Comparison of ENCODE assay signal across 8 mouse cellular contexts in the genomic region with DNA sequence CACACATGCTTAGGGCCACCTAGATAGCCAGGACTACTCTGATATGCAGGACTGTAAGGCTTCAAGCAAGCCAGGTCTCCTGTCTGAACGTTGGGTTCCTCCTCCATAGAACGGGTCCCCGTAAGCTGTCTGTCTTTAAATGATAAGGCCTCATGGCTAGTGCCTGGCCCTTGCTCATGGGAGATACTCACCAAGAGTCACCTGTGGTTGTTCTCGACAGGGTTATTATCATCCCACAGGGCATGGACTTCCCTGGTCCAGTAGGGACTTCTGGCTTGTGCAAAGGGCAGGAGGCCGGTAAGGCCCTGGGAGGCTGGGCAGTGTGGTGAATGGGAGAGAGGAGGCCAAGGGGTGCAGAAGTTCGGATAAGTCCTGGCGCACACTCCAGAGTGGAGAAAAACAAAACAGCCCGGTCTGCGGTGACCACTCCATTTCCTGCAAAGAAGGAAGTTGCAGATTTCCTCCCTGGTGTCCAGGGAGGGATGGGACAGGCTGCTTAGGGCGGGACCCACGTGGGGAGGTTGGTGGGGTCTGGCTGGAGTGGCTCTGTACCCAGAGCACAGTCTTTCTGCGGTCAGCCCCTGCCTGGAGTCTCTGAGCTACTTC. TPM values are rescaled to one million over a fixed set of nuclear protein-coding genes. Genes with fewer than 3 reads are reported as not detected.
DNase-seq lines count a peak whose midpoint lies in the region.

No protein-coding gene starts in this region.

- peaks cover 62% of the 10 kb centered on the region for H3K36me3 ChIP-seq in erythroblast, embryonic 14.5 days (ENCODE audit: control insufficient read depth)

- intact Hi-C loops in left cerebral cortex, postnatal 14 days (cut with DNase I): no loop called here

- peak overlapping the region; percentile 61 for H3K4me3 ChIP-seq in erythroblast, embryonic 14.5 days (replicated peaks)

- H3K4me1 ChIP-seq in erythroblast, embryonic 14.5 days (ENCODE audit: control insufficient read depth): peaks cover 93% of the 10 kb centered on the region

- no peaks in the 10 kb centered on the region for H3K27me3 ChIP-seq in erythroblast, embryonic 14.5 days (ENCODE audit: control insufficient read depth)

- no peaks in the 10 kb centered on the region for H3K9me3 ChIP-seq in erythroblast, embryonic 14.5 days (ENCODE audit: control insufficient read depth, low read length)

- DNase-seq in adrenal gland, adult (ENCODE audit: inconsistent age in 2 of 2, low spot score in 1 of 2): peak; percentile 39 to 69
- no peak for DNase-seq in adrenal gland, postnatal 25 days
- DNase-seq in kidney, adult 9 months: peak; percentile 59
- peak; percentile 74 for DNase-seq in lung, postnatal 25 days (ENCODE audit: low spot score)
- no peak for DNase-seq in cerebellum, postnatal 4 days (ENCODE audit: low spot score in 2 of 2)
- DNase-seq in left cerebral cortex, postnatal 14 days (ENCODE audit: low spot score in 2 of 2): no peak
- DNase-seq in cerebellum, postnatal 36 days: no peak

RNA-seq across cellular contexts. Expression of gene Cmip, which starts 41.2 kb away (rescaled TPM):
- 121 and 126 TPM in 2 replicates for total RNA-seq in adrenal gland, postnatal 25 days (2021)
- polyA plus RNA-seq in erythroblast, embryonic 14.5 days (2012): 8.2 and 8.6 TPM in 2 replicates
- 100 to 1,000 TPM; 358 to 375 TPM for total RNA-seq in left cerebral cortex, postnatal 14 days (2021)

Comparison
In these comparisons a context has a peak if more than half of its experiments do, and no peak if none do; other contexts are left out.
1. DNase-seq: peak in adrenal gland, adult (2 of 2), kidney, adult 9 months (single experiment) and lung, postnatal 25 days (single experiment); none in adrenal gland, postnatal 25 days (single experiment), cerebellum, postnatal 4 days (0 of 2), left cerebral cortex, postnatal 14 days (0 of 2) and cerebellum, postnatal 36 days (0 of 2).